Mouse (Mus musculus) midbrain, embryonic 16.5 days (tissue): ENCODE measurements at regions not wholly inside any gene's neighbourhood (a gene's known extent, or its start where the extent isn't known, plus 50 kb on each side); places are given as distances from the start of the nearest gene placed in this dataset.

Experiments used
- ATAC-seq: fragments of 200-750 bp; cut with Nextera tagmentation; 2 replicates; pipeline ENCODE4 v1.8.0; 2017; ENCODE audit warnings: moderate TSS enrichment
- H3K27ac ChIP-seq: fragments of 300-500 bp; sonication (generic); 2 replicates; pipeline ENCODE4 v1.5.1; 2014; ENCODE audit warnings: mild to moderate bottlenecking, low read length, mixed read lengths
- H3K27me3 ChIP-seq: fragments of 300-500 bp; sonication (generic); 2 replicates; pipeline ENCODE4 v1.6.1; 2014; ENCODE audit warnings: low read depth, low read length, mixed read lengths; ENCODE audit not compliant: control insufficient read depth, insufficient read depth
- H3K36me3 ChIP-seq: fragments of 300-500 bp; sonication (generic); 2 replicates; pipeline ENCODE4 v1.6.1; 2014; ENCODE audit warnings: mild to moderate bottlenecking, low read length, moderate library complexity, mixed read lengths; ENCODE audit not compliant: control insufficient read depth, insufficient read depth
- H3K4me1 ChIP-seq: fragments of 300-500 bp; sonication (generic); 2 replicates; pipeline ENCODE4 v1.6.1; 2014; ENCODE audit warnings: mild to moderate bottlenecking, low read length, mixed read lengths; ENCODE audit not compliant: control insufficient read depth, insufficient read depth
- H3K4me2 ChIP-seq: fragments of 300-500 bp; sonication (generic); 2 replicates; pipeline ENCODE4 v1.6.1; 2014; ENCODE audit warnings: mild to moderate bottlenecking, low read length, mixed read lengths
- H3K4me3 ChIP-seq: fragments of 300-500 bp; sonication (generic); 2 replicates; pipeline ENCODE4 v1.5.1; 2014; ENCODE audit warnings: low read depth, mild to moderate bottlenecking, low read length, moderate library complexity, mixed read lengths
- H3K9ac ChIP-seq: fragments of 300-500 bp; sonication (generic); 2 replicates; pipeline ENCODE4 v1.6.1; 2014; ENCODE audit warnings: low read depth, low read length, mixed read lengths
- H3K9me3 ChIP-seq: fragments of 300-500 bp; sonication (generic); replicated peaks from 2 replicates; pipeline ENCODE4 v1.6.1; 2014; ENCODE audit warnings: mild to moderate bottlenecking, low read length, mixed read lengths; ENCODE audit not compliant: control insufficient read depth, poor library complexity, severe bottlenecking
- WGBS: fragments of 180-500 bp; shearing (Covaris S2); extraction: QIAGEN DNeasy Blood & Tissue Kit; methylation state at CpG from one replicate; pipeline ENCODE4 v1.1.7; 2014; 5-methylcytosine and 5-hydroxymethylcytosine counted together

- Histone ChIP-seq H3K4me3 (no peak overlapping the region), H3K36me3 (no peaks in the 10 kb centered on the region), H3K4me1 (peaks cover 14% of the 10 kb centered on the region), H3K27me3 (peaks cover 3% of the 10 kb centered on the region; the same call in 1 of the 2 replicates), H3K27ac (no peak overlapping the region), H3K4me2 (peak overlapping the region; percentile 29), H3K9me3 (no peaks in the 10 kb centered on the region), H3K9ac (no peak overlapping the region)
- ATAC-seq: no peak
- WGBS: 2% methylated on average over 7 of the region's 7 CpGs
These were observed 53.4 kb upstream of the Hnrnpa3 start for GRCm38 (mm10) chr2:75605634-75606033.

- no peak for ATAC-seq
- no peak overlapping the region for H3K4me3 ChIP-seq
- 68% methylated on average over 11 of the region's 11 CpGs for WGBS
- no peak overlapping the region for H3K4me2 ChIP-seq
- no peaks in the 10 kb centered on the region for H3K9me3 ChIP-seq
- no peaks in the 10 kb centered on the region for H3K36me3 ChIP-seq
- H3K27me3 ChIP-seq: peaks cover 3% of the 10 kb centered on the region; the same call in 1 of the 2 replicates
- no peak overlapping the region for H3K9ac ChIP-seq
- no peak overlapping the region for H3K27ac ChIP-seq
- peaks cover 14% of the 10 kb centered on the region for H3K4me1 ChIP-seq
These were observed 51.8 kb upstream of the Hnrnpa3 start for GRCm38 (mm10) chr2:75607010-75607915.

DNA sequence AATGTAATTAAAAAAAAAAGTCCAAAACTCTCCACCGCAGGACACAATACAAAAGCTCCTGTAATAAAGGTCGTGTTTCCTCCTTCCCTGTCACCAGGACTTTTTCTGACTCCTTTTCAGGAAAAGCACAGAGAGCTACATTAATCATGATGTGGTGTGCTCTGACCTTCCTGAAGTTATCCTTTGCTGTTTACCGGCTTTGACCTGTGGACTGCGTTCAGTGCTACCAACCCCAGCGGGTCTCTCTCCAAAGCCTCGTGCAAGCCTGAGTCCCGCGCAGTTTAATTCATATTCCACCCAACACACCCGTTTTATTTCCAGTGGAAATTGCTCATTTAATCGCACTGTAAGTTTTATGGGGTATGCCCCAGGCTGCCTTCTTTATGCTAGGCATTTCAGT, 51.1 kb upstream of the Hnrnpa3 start:
- peaks cover 3% of the 10 kb centered on the region; the same call in 1 of the 2 replicates for H3K27me3 ChIP-seq
- WGBS: 70% methylated on average over 10 of the region's 10 CpGs
- no peak overlapping the region for H3K4me2 ChIP-seq
- ATAC-seq: no peak
- H3K36me3 ChIP-seq: no peaks in the 10 kb centered on the region
- H3K4me1 ChIP-seq: peaks cover 14% of the 10 kb centered on the region
- H3K27ac ChIP-seq: no peak overlapping the region
- no peak overlapping the region for H3K4me3 ChIP-seq
- H3K9me3 ChIP-seq: no peaks in the 10 kb centered on the region
- H3K9ac ChIP-seq: no peak overlapping the region

DNA sequence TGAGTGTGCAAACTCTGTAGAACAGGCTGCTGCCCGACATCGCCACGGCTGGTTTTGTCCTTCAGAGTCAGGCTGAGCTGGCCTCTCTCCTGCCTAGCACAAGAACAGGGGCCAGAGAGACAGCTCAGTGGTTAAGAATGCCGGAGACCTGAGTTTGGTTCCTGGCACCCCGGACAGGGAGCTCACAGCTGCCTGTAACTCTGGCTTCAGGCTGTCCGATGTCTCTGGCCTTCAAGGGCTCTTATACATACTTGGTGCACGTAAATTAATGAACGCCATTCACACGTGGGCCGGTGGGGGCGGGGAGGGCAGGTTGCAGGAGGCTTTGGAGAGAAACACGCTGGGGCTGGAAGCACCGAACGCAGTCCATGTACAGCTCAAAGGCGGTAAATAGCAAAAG, 50.6 kb upstream of the Hnrnpa3 start:
- no peaks in the 10 kb centered on the region for H3K36me3 ChIP-seq
- peaks cover 11% of the 10 kb centered on the region for H3K4me1 ChIP-seq
- H3K4me3 ChIP-seq: no peak overlapping the region
- no peaks in the 10 kb centered on the region for H3K9me3 ChIP-seq
- peaks cover 3% of the 10 kb centered on the region; the same call in 1 of the 2 replicates for H3K27me3 ChIP-seq
- ATAC-seq: no peak
- 51% methylated on average over 15 of the region's 15 CpGs for WGBS
- H3K27ac ChIP-seq: no peak overlapping the region
- no peak overlapping the region for H3K9ac ChIP-seq
- H3K4me2 ChIP-seq: no peak overlapping the region

- Histone ChIP-seq H3K27ac (no peak overlapping the region), H3K9me3 (no peaks in the 10 kb centered on the region), H3K36me3 (no peaks in the 10 kb centered on the region), H3K4me2 (peak overlapping the region; percentile 49), H3K4me3 (peak overlapping the region; percentile 24; the same call in 1 of the 2 replicates), H3K9ac (no peak overlapping the region), H3K27me3 (peaks cover 3% of the 10 kb centered on the region; the same call in 1 of the 2 replicates), H3K4me1 (peaks cover 7% of the 10 kb centered on the region; the same call in 1 of the 2 replicates)
- 12% methylated on average over 27 of the region's 27 CpGs for WGBS
- ATAC-seq: no peak
These were observed 49.7 kb upstream of the Hnrnpa3 start for GRCm38 (mm10) chr2:75609150-75609946.
